In the genomic region with DNA sequence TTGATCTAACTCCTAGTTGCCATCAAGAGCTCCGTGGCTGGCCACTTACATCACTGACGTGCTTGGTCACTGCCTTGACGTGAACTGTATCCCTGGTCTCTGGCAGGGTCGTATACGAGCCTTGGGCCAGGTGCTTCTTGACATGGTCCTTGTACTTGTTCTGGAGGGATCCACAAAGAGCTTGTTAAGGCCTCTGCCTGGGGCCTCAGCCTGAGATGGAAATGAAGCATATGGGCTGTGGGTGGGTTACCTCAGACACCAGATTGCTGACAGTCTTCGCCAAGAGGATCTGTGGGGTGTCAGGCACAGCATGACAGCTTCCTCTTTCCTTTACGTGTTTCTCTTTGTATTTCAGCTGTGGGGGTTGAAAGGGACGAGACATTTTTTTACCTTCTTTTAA, we compare ENCODE assay signal across 10 mouse cellular contexts.
DNase-seq lines count a peak whose midpoint lies in the region.
"Had no signal": no experiment of that assay in that cellular context is flagged by ENCODE, and none has a peak within 500 bp of the region (broad histone marks: within the 10 kb centered on the region; RNA-seq: fewer than 3 reads in every experiment).

No protein-coding gene starts in this region.

- H3K9me3 ChIP-seq in hindbrain, embryonic 10.5 days = no peaks in the 10 kb centered on the region
- H3K9me3 ChIP-seq: limb, embryonic 13.5 days; neural tube, embryonic 12.5 days had no signal

- H3K36me3 ChIP-seq in hindbrain, embryonic 10.5 days = no peaks in the 10 kb centered on the region
- H3K36me3 ChIP-seq: limb, embryonic 13.5 days; neural tube, embryonic 12.5 days had no signal

- no peaks in the 10 kb centered on the region for H3K4me1 ChIP-seq in hindbrain, embryonic 10.5 days (replicated peaks)
- H3K4me1 ChIP-seq: neural tube, embryonic 12.5 days had no signal

- no peak overlapping the region for H3K4me3 ChIP-seq in hindbrain, embryonic 10.5 days
- H3K4me3 ChIP-seq: limb, embryonic 13.5 days; neural tube, embryonic 12.5 days had no signal

- no peaks in the 10 kb centered on the region for H3K27me3 ChIP-seq in hindbrain, embryonic 10.5 days (ENCODE audit: insufficient read depth, poor library complexity, severe bottlenecking)
- H3K27me3 ChIP-seq: limb, embryonic 13.5 days; neural tube, embryonic 12.5 days had no signal

- WGBS in hindbrain, embryonic 10.5 days = 76% methylated on average over 8 of the region's 8 CpGs

- peak; percentile 99 for DNase-seq in brain, adult 2 months (ENCODE audit: low read depth, low spot score)
- peak; percentile 97 for DNase-seq in cerebellum, adult 9-10 months
- peak; percentile 48 to 59 for DNase-seq in layer of hippocampus, postnatal 10 days (ENCODE audit: low spot score in 2 of 2)
- DNase-seq in right cerebral cortex, postnatal 25 days = peak; percentile 80
- no peak for DNase-seq in hindbrain, embryonic 10.5 days (ENCODE audit: low spot score)
- no peak for DNase-seq in kidney, adult 18-20 months
- DNase-seq in urinary bladder, adult 18-20 months (ENCODE audit: low spot score in 2 of 2) = no peak
- DNase-seq: gastrocnemius, postnatal 14 days had no signal

- H3K27ac ChIP-seq in hindbrain, embryonic 10.5 days = no peak overlapping the region
- H3K27ac ChIP-seq: limb, embryonic 13.5 days; neural tube, embryonic 12.5 days had no signal

Comparison
In these comparisons a context has a peak if more than half of its experiments do, and no peak if none do; other contexts are left out.
1. DNase-seq: peak in brain, adult 2 months (single experiment), cerebellum, adult 9-10 months (single experiment), layer of hippocampus, postnatal 10 days (2 of 2) and right cerebral cortex, postnatal 25 days (single experiment); none in hindbrain, embryonic 10.5 days (single experiment), kidney, adult 18-20 months (single experiment) and urinary bladder, adult 18-20 months (0 of 2).